Mouse (Mus musculus): ENCODE results near the gene Bbip1. TPM values are rescaled to one million over a fixed set of nuclear protein-coding genes. Genes with fewer than 3 reads are reported as not detected.

Gene Bbip1
- polyA plus RNA-seq, 1 experiment: 31.0 TPM

- no peaks in the 10 kb centered on the region for H3K27me3 ChIP-seq (ENCODE audit: control insufficient read depth, insufficient read depth, insufficient read length)
- peak overlapping the region; percentile 41 for H3K4me3 ChIP-seq
- TF ChIP-seq MYOG (IDR thresholded peaks at IDR 0.05; ENCODE audit: control insufficient read depth in 1 of 3, insufficient read depth in 1 of 3, insufficient read length in 2 of 3, low read depth in 2 of 3) (peak in 1 of 3 experiments; percentile 37), POLR2AphosphoS2 (IDR thresholded peaks at IDR 0.05; ENCODE audit: insufficient read length, low read depth) (no peak), POLR2A (IDR thresholded peaks at IDR 0.05; ENCODE audit: insufficient read length, low read depth) (no peak), REST (IDR thresholded peaks at IDR 0.05; ENCODE audit: insufficient read depth, insufficient read length) (no peak), USF1 (IDR thresholded peaks at IDR 0.05; ENCODE audit: low read depth) (no peak), CEBPB (IDR thresholded peaks at IDR 0.05; ENCODE audit: insufficient read depth, poor library complexity, severe bottlenecking) (no peak), MYOD1 (IDR thresholded peaks at IDR 0.05; ENCODE audit: control insufficient read depth in 1 of 3, insufficient read length in 2 of 3, low read depth in 2 of 3) (peak in 2 of 3 experiments; percentile 15 to 28), MAX (IDR thresholded peaks at IDR 0.05; ENCODE audit: low read depth) (no peak), TCF12 (IDR thresholded peaks at IDR 0.05; ENCODE audit: insufficient read depth, poor library complexity, severe bottlenecking) (no peak), TCF3 (IDR thresholded peaks at IDR 0.05; ENCODE audit: insufficient read length, low read depth) (no peak), SRF (IDR thresholded peaks at IDR 0.05; ENCODE audit: control insufficient read depth, insufficient read length, low read depth) (no peak), E2F4 (IDR thresholded peaks at IDR 0.05; ENCODE audit: insufficient read depth) (no peak)
Measured at GRCm38 (mm10) chr19:53903507-53904321, 40.7 kb downstream of the Bbip1 start.

GRCm38 (mm10) chr19:53902739-53903487 lies 41.5 kb downstream of the Bbip1 start:
- Histone ChIP-seq H3K4me2 (ENCODE audit: low read depth) (peak overlapping the region; percentile 77), H3K36me3 (ENCODE audit: control insufficient read depth, insufficient read depth) (no peaks in the 10 kb centered on the region), H3K79me2 (ENCODE audit: control insufficient read depth, insufficient read depth) (peaks cover 3% of the 10 kb centered on the region), H3ac (ENCODE audit: control insufficient read depth, insufficient read length) (peak overlapping the region; percentile 66), H3K4me3 (peak overlapping the region; percentile 41), H3K27me3 (ENCODE audit: control insufficient read depth, insufficient read depth, insufficient read length) (no peaks in the 10 kb centered on the region)
- peak; percentile 41 for TF ChIP-seq USF1 (IDR thresholded peaks at IDR 0.05; ENCODE audit: low read depth)
- TF ChIP-seq POLR2AphosphoS2 (IDR thresholded peaks at IDR 0.05; ENCODE audit: insufficient read length, low read depth): peak; percentile 3
- no peak for TF ChIP-seq MAX (IDR thresholded peaks at IDR 0.05; ENCODE audit: low read depth)
- no peak for TF ChIP-seq SRF (IDR thresholded peaks at IDR 0.05; ENCODE audit: control insufficient read depth, insufficient read length, low read depth)
- peak; percentile 54 for TF ChIP-seq POLR2A (IDR thresholded peaks at IDR 0.05; ENCODE audit: insufficient read length, low read depth)

More at GRCm38 (mm10) chr19:53903507-53904321, 40.7 kb downstream of the Bbip1 start:
- H3K4me2 ChIP-seq (ENCODE audit: low read depth): peak overlapping the region; percentile 88
- H3ac ChIP-seq (ENCODE audit: control insufficient read depth, insufficient read length): peak overlapping the region; percentile 66
- H3K36me3 ChIP-seq (ENCODE audit: control insufficient read depth, insufficient read depth): no peaks in the 10 kb centered on the region
- peaks cover 3% of the 10 kb centered on the region for H3K79me2 ChIP-seq (ENCODE audit: control insufficient read depth, insufficient read depth)

GRCm38 (mm10) chr19:53901931-53902738 lies 42.3 kb downstream of the Bbip1 start:
- Histone ChIP-seq H3K27me3 (ENCODE audit: control insufficient read depth, insufficient read depth, insufficient read length) (no peaks in the 10 kb centered on the region), H3K4me2 (ENCODE audit: low read depth) (peak overlapping the region; percentile 77), H3K4me3 (peak overlapping the region; percentile 41), H3K36me3 (ENCODE audit: control insufficient read depth, insufficient read depth) (no peaks in the 10 kb centered on the region), H3K79me2 (ENCODE audit: control insufficient read depth, insufficient read depth) (peaks cover 3% of the 10 kb centered on the region), H3ac (ENCODE audit: control insufficient read depth, insufficient read length) (no peak overlapping the region)
- TF ChIP-seq POLR2A (IDR thresholded peaks at IDR 0.05; ENCODE audit: insufficient read length, low read depth) (no peak), MYOG (IDR thresholded peaks at IDR 0.05; ENCODE audit: control insufficient read depth in 1 of 3, insufficient read depth in 1 of 3, insufficient read length in 2 of 3, low read depth in 2 of 3) (no peak)

- TF ChIP-seq REST (IDR thresholded peaks at IDR 0.05; ENCODE audit: insufficient read depth, insufficient read length): no peak
- no peak for TF ChIP-seq CEBPB (IDR thresholded peaks at IDR 0.05; ENCODE audit: insufficient read depth, poor library complexity, severe bottlenecking)
- no peak for TF ChIP-seq POLR2A (IDR thresholded peaks at IDR 0.05; ENCODE audit: insufficient read length, low read depth)
- TF ChIP-seq TCF3 (IDR thresholded peaks at IDR 0.05; ENCODE audit: insufficient read length, low read depth): no peak
- TF ChIP-seq MYOD1 (IDR thresholded peaks at IDR 0.05; ENCODE audit: control insufficient read depth in 1 of 3, insufficient read length in 2 of 3, low read depth in 2 of 3): no peak
- TF ChIP-seq SRF (IDR thresholded peaks at IDR 0.05; ENCODE audit: control insufficient read depth, insufficient read length, low read depth): no peak
- no peak for TF ChIP-seq POLR2AphosphoS2 (IDR thresholded peaks at IDR 0.05; ENCODE audit: insufficient read length, low read depth)
- no peak for TF ChIP-seq MAX (IDR thresholded peaks at IDR 0.05; ENCODE audit: low read depth)
- no peak for TF ChIP-seq USF1 (IDR thresholded peaks at IDR 0.05; ENCODE audit: low read depth)
- TF ChIP-seq E2F4 (IDR thresholded peaks at IDR 0.05; ENCODE audit: insufficient read depth): no peak
- TF ChIP-seq MYOG (IDR thresholded peaks at IDR 0.05; ENCODE audit: control insufficient read depth in 1 of 3, insufficient read depth in 1 of 3, insufficient read length in 2 of 3, low read depth in 2 of 3): no peak
- no peak overlapping the region for H3ac ChIP-seq (ENCODE audit: control insufficient read depth, insufficient read length)
- H3K36me3 ChIP-seq (ENCODE audit: control insufficient read depth, insufficient read depth): no peaks in the 10 kb centered on the region
- no peaks in the 10 kb centered on the region for H3K79me2 ChIP-seq (ENCODE audit: control insufficient read depth, insufficient read depth)
- H3K4me3 ChIP-seq: no peak overlapping the region
- no peak overlapping the region for H3K4me2 ChIP-seq (ENCODE audit: low read depth)
- no peaks in the 10 kb centered on the region for H3K27me3 ChIP-seq (ENCODE audit: control insufficient read depth, insufficient read depth, insufficient read length)
Measured at GRCm38 (mm10) chr19:53899941-53900610, 44.4 kb downstream of the Bbip1 start.
